Comparison of ENCODE assay signal across 9 mouse cellular contexts in the genomic region with DNA sequence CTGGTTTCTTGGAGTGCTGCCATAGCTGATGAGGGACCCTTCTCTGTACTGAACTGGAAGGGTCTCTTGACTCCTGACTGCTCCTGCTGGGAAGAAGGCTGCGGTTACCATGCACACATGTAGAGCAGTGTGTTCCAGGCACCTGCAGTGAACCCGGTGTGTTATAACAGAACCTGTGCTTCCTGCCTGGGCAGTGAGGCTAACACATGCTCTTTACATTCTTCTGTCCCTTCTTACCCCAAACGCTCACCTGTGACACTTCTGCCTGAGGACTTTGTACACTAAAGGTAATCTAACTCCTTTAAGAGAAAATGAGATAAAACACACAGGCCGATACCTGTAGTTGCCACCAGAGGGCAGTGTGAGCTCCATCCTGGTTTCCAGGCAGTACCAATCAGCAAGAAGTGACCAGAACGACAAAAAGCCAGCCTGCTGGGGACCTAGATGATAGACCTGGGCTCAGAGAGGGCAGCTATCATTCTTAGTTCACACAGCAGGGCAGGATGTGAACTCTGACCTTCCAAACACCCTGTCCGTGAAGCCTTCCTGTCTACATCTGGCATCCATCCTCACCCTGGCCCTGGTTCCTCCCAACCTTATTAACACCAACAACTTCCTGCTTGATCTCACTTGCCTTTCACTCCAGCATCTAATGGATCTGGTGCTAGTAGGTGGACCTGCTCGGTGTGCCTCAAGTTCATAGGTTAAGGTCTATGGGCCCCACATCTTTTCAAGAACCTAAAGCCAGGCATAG. TPM values are rescaled to one million over a fixed set of nuclear protein-coding genes. Genes with fewer than 3 reads are reported as not detected.
A peak's percentile ranks its signal among the peaks of the same experiment; 100 is the strongest.
DNase-seq lines count a peak whose midpoint lies in the region; ATAC-seq and TF ChIP-seq lines count a peak whose summit lies in the region.
"Had no signal": no experiment of that assay in that cellular context is flagged by ENCODE, and none has a peak within 500 bp of the region (broad histone marks: within the 10 kb centered on the region; RNA-seq: fewer than 3 reads in every experiment).

No protein-coding gene starts in this region.

- no peak for TF ChIP-seq POLR2A in limb, embryonic 14.5 days (IDR thresholded peaks at IDR 0.05; ENCODE audit: borderline replicate concordance, extremely low read depth, insufficient read depth, insufficient read length)

- peak; percentile 83 to 85 for DNase-seq in B cell, adult 2 months
- peak; percentile 65 for DNase-seq in adrenal gland, adult 8-10 months
- peak; percentile 70 for DNase-seq in embryo, embryonic 9.5 days (ENCODE audit: extremely low spot score)
- peak; percentile 57 to 74 for DNase-seq in gastrocnemius, postnatal 4 days (ENCODE audit: low spot score in 2 of 2)
- DNase-seq in limb, embryonic 14.5 days (ENCODE audit: low spot score) = peak; percentile 85
- DNase-seq in testis, postnatal 10 days (ENCODE audit: low spot score) = peak; percentile 87

- no peaks in the 10 kb centered on the region for H3K9me3 ChIP-seq in kidney, embryonic 14.5 days (ENCODE audit: control insufficient read depth, low read length)
- H3K9me3 ChIP-seq in limb, embryonic 14.5 days (ENCODE audit: control insufficient read depth, low read length) = no peaks in the 10 kb centered on the region
- no peaks in the 10 kb centered on the region for H3K9me3 ChIP-seq in neural tube, embryonic 13.5 days

- 28% methylated on average over 7 of the region's 7 CpGs for WGBS in kidney, embryonic 14.5 days
- 18% methylated on average over 7 of the region's 7 CpGs for WGBS in limb, embryonic 14.5 days
- WGBS in neural tube, embryonic 13.5 days = 30% methylated on average over 7 of the region's 7 CpGs

- no peak overlapping the region for H3K9ac ChIP-seq in kidney, embryonic 14.5 days (ENCODE audit: low read depth, low read length)
- 0 out of 2 replicates have a peak overlapping the region, but pooled peaks have one; percentile 1 for H3K9ac ChIP-seq in limb, embryonic 14.5 days (ENCODE audit: low read depth, low read length, severe bottlenecking)
- H3K9ac ChIP-seq in neural tube, embryonic 13.5 days = peak overlapping the region; percentile 28; the same call in 1 of the 2 replicates

- H3K27me3 ChIP-seq in kidney, embryonic 14.5 days (ENCODE audit: control insufficient read depth, insufficient read depth, low read length) = no peaks in the 10 kb centered on the region
- no peaks in the 10 kb centered on the region for H3K27me3 ChIP-seq in limb, embryonic 14.5 days (ENCODE audit: control insufficient read depth, insufficient read depth, low read length)
- H3K27me3 ChIP-seq in neural tube, embryonic 13.5 days = no peaks in the 10 kb centered on the region

- no peaks in the 10 kb centered on the region for H3K36me3 ChIP-seq in kidney, embryonic 14.5 days (ENCODE audit: control insufficient read depth, insufficient read depth, low read length)
- H3K36me3 ChIP-seq in limb, embryonic 14.5 days (ENCODE audit: control insufficient read depth, insufficient read depth, low read length) = no peaks in the 10 kb centered on the region
- H3K36me3 ChIP-seq in neural tube, embryonic 13.5 days = no peaks in the 10 kb centered on the region

- no peak overlapping the region for H3K27ac ChIP-seq in kidney, embryonic 14.5 days (ENCODE audit: low read depth, low read length)
- H3K27ac ChIP-seq in limb, embryonic 14.5 days (replicated peaks; ENCODE audit: low read depth, low read length) = 0 out of 2 replicates have a peak overlapping the region, but pooled peaks have one; percentile 1
- no peak overlapping the region for H3K27ac ChIP-seq in neural tube, embryonic 13.5 days (replicated peaks)

- H3K4me2 ChIP-seq in kidney, embryonic 14.5 days (replicated peaks; ENCODE audit: low read depth, low read length) = no peak overlapping the region
- H3K4me2 ChIP-seq in limb, embryonic 14.5 days (replicated peaks; ENCODE audit: low read depth, low read length, severe bottlenecking) = no peak overlapping the region
- H3K4me2 ChIP-seq in neural tube, embryonic 13.5 days = no peak overlapping the region

- peak; percentile 55; the same call in 1 of the 2 replicates for ATAC-seq in kidney, embryonic 14.5 days (ENCODE audit: low FRiP score, low TSS enrichment)
- peak; percentile 28; the same call in 1 of the 2 replicates for ATAC-seq in limb, embryonic 14.5 days (ENCODE audit: low FRiP score, low read depth)
- 0 out of 2 replicates have a peak, but pooled peaks have one; percentile 48 for ATAC-seq in neural tube, embryonic 13.5 days (ENCODE audit: low read depth)

- peaks cover 22% of the 10 kb centered on the region for H3K4me1 ChIP-seq in kidney, embryonic 14.5 days (ENCODE audit: control insufficient read depth, insufficient read depth, low read length)
- H3K4me1 ChIP-seq in limb, embryonic 14.5 days (ENCODE audit: control insufficient read depth, insufficient read depth, low read length) = peaks cover 26% of the 10 kb centered on the region
- peaks cover 9% of the 10 kb centered on the region for H3K4me1 ChIP-seq in neural tube, embryonic 13.5 days (replicated peaks)

- no peak overlapping the region for H3K4me3 ChIP-seq in kidney, embryonic 14.5 days (ENCODE audit: low read length)
- H3K4me3 ChIP-seq in limb, embryonic 14.5 days (replicated peaks; ENCODE audit: low read length) = no peak overlapping the region
- no peak overlapping the region for H3K4me3 ChIP-seq in neural tube, embryonic 13.5 days

RNA-seq across cellular contexts. Expression of a gene that starts 16.6 kb away (rescaled TPM):
- 10 to 100 TPM; 19.3 to 41.2 (median 31.8) TPM for total RNA-seq in adrenal gland, adult 8-10 months (2022)
- 10 to 100 TPM; 66.7 to 75.1 TPM for total RNA-seq in gastrocnemius, postnatal 4 days (2021)
- 26.0 and 31.9 TPM in 2 replicates for polyA plus RNA-seq in kidney, embryonic 14.5 days (2014; fragmentation: Nextera tagmentation; extraction: Ambion mirVana)
- 89.1 and 110 TPM in 2 replicates for polyA plus RNA-seq in limb, embryonic 14.5 days (2012; rRNA removed)
- 59.6 and 60.1 TPM in 2 replicates for polyA plus RNA-seq in limb, embryonic 14.5 days (2014; fragmentation: Nextera tagmentation; extraction: Ambion mirVana)
- polyA plus RNA-seq in neural tube, embryonic 13.5 days (2015; fragmentation: Nextera tagmentation; extraction: Ambion mirVana) = 7.4 and 8.5 TPM in 2 replicates

RNA-seq across cellular contexts. Expression of a gene that starts 19.5 kb away (rescaled TPM):
- 1 to 10 TPM; 1.2 to 2.7 (median 1.9) TPM for total RNA-seq in adrenal gland, adult 8-10 months (2022)
- total RNA-seq in gastrocnemius, postnatal 4 days (2021) = under 1 TPM; 0.16 to 0.20 TPM
- polyA plus RNA-seq in kidney, embryonic 14.5 days (2014; fragmentation: Nextera tagmentation; extraction: Ambion mirVana) = 0.07 and 0.60 TPM in 2 replicates
- 0.39 and 0.73 TPM in 2 replicates for polyA plus RNA-seq in limb, embryonic 14.5 days (2012; rRNA removed)
- 0.15 and 0.33 TPM in 2 replicates for polyA plus RNA-seq in limb, embryonic 14.5 days (2014; fragmentation: Nextera tagmentation; extraction: Ambion mirVana)
- 0.06 TPM in 1 of 2 replicates, not detected in the other for polyA plus RNA-seq in neural tube, embryonic 13.5 days (2015; fragmentation: Nextera tagmentation; extraction: Ambion mirVana)

RNA-seq across cellular contexts. Expression of a gene that starts 29.9 kb away (rescaled TPM):
- total RNA-seq in adrenal gland, adult 8-10 months (2022) = under 1 TPM; 0.31 to 0.91 (median 0.49) TPM
- total RNA-seq in gastrocnemius, postnatal 4 days (2021) = under 1 TPM in 1 of 2 experiments, not detected in 1; 0.05 TPM
- polyA plus RNA-seq in kidney, embryonic 14.5 days (2014; fragmentation: Nextera tagmentation; extraction: Ambion mirVana) = 0.21 and 0.23 TPM in 2 replicates
- 0.05 and 0.08 TPM in 2 replicates for polyA plus RNA-seq in limb, embryonic 14.5 days (2012; rRNA removed)
- polyA plus RNA-seq in limb, embryonic 14.5 days (2014; fragmentation: Nextera tagmentation; extraction: Ambion mirVana) = not detected in 2 replicates
- polyA plus RNA-seq in neural tube, embryonic 13.5 days (2015; fragmentation: Nextera tagmentation; extraction: Ambion mirVana) = 0.25 and 0.29 TPM in 2 replicates
- polyA plus RNA-seq: gonadal fat pad, adult 2 months had no signal

RNA-seq across cellular contexts. Expression of a gene that starts 46.1 kb away (rescaled TPM):
- 1 to 10 TPM; 1.1 to 2.8 (median 2.0) TPM for total RNA-seq in adrenal gland, adult 8-10 months (2022)
- total RNA-seq in gastrocnemius, postnatal 4 days (2021) = under 1 TPM in 1 of 2 experiments, not detected in 1; 0.62 TPM
- 0.34 and 0.49 TPM in 2 replicates for polyA plus RNA-seq in kidney, embryonic 14.5 days (2014; fragmentation: Nextera tagmentation; extraction: Ambion mirVana)
- 0.05 and 0.08 TPM in 2 replicates for polyA plus RNA-seq in limb, embryonic 14.5 days (2012; rRNA removed)
- polyA plus RNA-seq in limb, embryonic 14.5 days (2014; fragmentation: Nextera tagmentation; extraction: Ambion mirVana) = 0.08 and 0.58 TPM in 2 replicates
- polyA plus RNA-seq in neural tube, embryonic 13.5 days (2015; fragmentation: Nextera tagmentation; extraction: Ambion mirVana) = 0.15 and 0.28 TPM in 2 replicates

RNA-seq across cellular contexts. Expression of a gene that starts 58.0 kb away (rescaled TPM):
- total RNA-seq in adrenal gland, adult 8-10 months (2022) = 10 to 100 TPM in 2 of 4 experiments, 1 to 10 TPM in 2; 4.2 to 19.0 (median 7.7) TPM
- 10 to 100 TPM in 1 of 2 experiments, 1 to 10 TPM in 1; 4.6 to 10.2 TPM for total RNA-seq in gastrocnemius, postnatal 4 days (2021)
- 6.1 and 7.6 TPM in 2 replicates for polyA plus RNA-seq in kidney, embryonic 14.5 days (2014; fragmentation: Nextera tagmentation; extraction: Ambion mirVana)
- polyA plus RNA-seq in limb, embryonic 14.5 days (2012; rRNA removed) = 15.9 and 21.9 TPM in 2 replicates
- polyA plus RNA-seq in limb, embryonic 14.5 days (2014; fragmentation: Nextera tagmentation; extraction: Ambion mirVana) = 34.2 and 38.2 TPM in 2 replicates
- 6.4 and 8.8 TPM in 2 replicates for polyA plus RNA-seq in neural tube, embryonic 13.5 days (2015; fragmentation: Nextera tagmentation; extraction: Ambion mirVana)
